Mouse (Mus musculus) hindbrain, embryonic 12.5 days (tissue): ENCODE measurements around the gene Mylpf. TPM values are rescaled to one million over a fixed set of nuclear protein-coding genes. Genes with fewer than 3 reads are reported as not detected.

Experiments
- ATAC-seq: fragments of 200-750 bp; cut with Nextera tagmentation; 2 replicates; pipeline ENCODE4 v1.8.0; 2017; ENCODE audit warnings: moderate TSS enrichment; ENCODE audit not compliant: low FRiP score
- H3K27ac ChIP-seq: fragments of 300-500 bp; sonication (generic); 2 replicates; pipeline ENCODE4 v1.5.1; 2016; ENCODE audit warnings: mild to moderate bottlenecking
- H3K27me3 ChIP-seq: fragments of 300-500 bp; sonication (generic); 2 replicates; pipeline ENCODE4 v1.6.1; 2016; ENCODE audit warnings: mild to moderate bottlenecking
- H3K36me3 ChIP-seq: fragments of 300-500 bp; sonication (generic); 2 replicates; pipeline ENCODE4 v1.6.1; 2016; ENCODE audit warnings: mild to moderate bottlenecking
- H3K4me1 ChIP-seq: fragments of 300-500 bp; sonication (generic); 2 replicates; pipeline ENCODE4 v1.6.1; 2016
- H3K4me2 ChIP-seq: fragments of 300-500 bp; sonication (generic); replicated peaks from 2 replicates; pipeline ENCODE4 v1.6.1; 2016; ENCODE audit warnings: mild to moderate bottlenecking
- H3K4me3 ChIP-seq: fragments of 300-500 bp; sonication (generic); 2 replicates; pipeline ENCODE4 v1.5.1; 2016; ENCODE audit warnings: mild to moderate bottlenecking
- H3K9ac ChIP-seq: fragments of 300-500 bp; sonication (generic); 2 replicates; pipeline ENCODE4 v1.6.1; 2016; ENCODE audit warnings: mild to moderate bottlenecking, moderate library complexity
- H3K9me3 ChIP-seq: fragments of 300-500 bp; sonication (generic); replicated peaks from 2 replicates; pipeline ENCODE4 v1.6.1; 2016; ENCODE audit warnings: mild to moderate bottlenecking
- WGBS: fragments of 180-500 bp; shearing (Covaris S2); methylation state at CpG from one replicate; pipeline ENCODE4 v1.1.7; 2016; 5-methylcytosine and 5-hydroxymethylcytosine counted together
- polyA plus RNA-seq: library from polyadenylated mRNA; unstranded; fragments of >200 nt; fragmentation: Nextera tagmentation; extraction: Ambion mirVana; gene quantifications from 2 replicates; pipeline ENCODE4 v1.2.1, GENCODE M21; 2016

Mylpf gene
- polyA plus RNA-seq, 1 experiment from 2014 or later, result 19.5 TPM

- 0 out of 2 replicates have a peak, but pooled peaks cover 4% of the 10 kb centered on the region for H3K4me1 ChIP-seq
- H3K9me3 ChIP-seq, result no peaks in the 10 kb centered on the region
- ATAC-seq, result no peak
- H3K36me3 ChIP-seq, result no peaks in the 10 kb centered on the region; the same call in 1 of the 2 replicates
- no peak overlapping the region for H3K9ac ChIP-seq
- H3K27ac ChIP-seq, result no peak overlapping the region
- H3K4me2 ChIP-seq, result no peak overlapping the region
- H3K27me3 ChIP-seq, result peaks cover 16% of the 10 kb centered on the region
- H3K4me3 ChIP-seq, result no peak overlapping the region
- 98% methylated on average over 4 of the region's 4 CpGs for WGBS
These were observed 10.0 kb downstream of the Mylpf start for GRCm38 (mm10) chr7:127218670-127219069.

GRCm38 (mm10) chr7:127220440-127220839 is 11.8 kb downstream of the Mylpf start:
- ATAC-seq, result no peak
- 84% methylated on average over 6 of the region's 6 CpGs for WGBS
- Histone ChIP-seq H3K4me1 (no peaks in the 10 kb centered on the region), H3K9me3 (no peaks in the 10 kb centered on the region), H3K27me3 (no peaks in the 10 kb centered on the region), H3K27ac (no peak overlapping the region), H3K9ac (no peak overlapping the region), H3K36me3 (no peaks in the 10 kb centered on the region; the same call in 1 of the 2 replicates), H3K4me2 (no peak overlapping the region), H3K4me3 (no peak overlapping the region)

- Histone ChIP-seq H3K27me3 (no peaks in the 10 kb centered on the region), H3K9me3 (no peaks in the 10 kb centered on the region), H3K4me3 (no peak overlapping the region), H3K27ac (no peak overlapping the region), H3K9ac (no peak overlapping the region), H3K36me3 (no peaks in the 10 kb centered on the region; the same call in 1 of the 2 replicates), H3K4me1 (no peaks in the 10 kb centered on the region), H3K4me2 (no peak overlapping the region)
- 95% methylated on average over 3 of the region's 3 CpGs for WGBS
- no peak for ATAC-seq
These were observed 14.4 kb downstream of the Mylpf start for GRCm38 (mm10) chr7:127223106-127223505.

GRCm38 (mm10) chr7:127223515-127224478 is 15.1 kb downstream of the Mylpf start:
- H3K36me3 ChIP-seq, result peaks cover under 1% of the 10 kb centered on the region
- no peaks in the 10 kb centered on the region for H3K27me3 ChIP-seq
- H3K4me3 ChIP-seq, result no peak overlapping the region
- H3K9me3 ChIP-seq, result no peaks in the 10 kb centered on the region
- H3K4me1 ChIP-seq, result no peaks in the 10 kb centered on the region
- no peak overlapping the region for H3K27ac ChIP-seq
- no peak overlapping the region for H3K4me2 ChIP-seq
- WGBS, result 82% methylated on average over 6 of the region's 6 CpGs
- H3K9ac ChIP-seq, result no peak overlapping the region
- no peak for ATAC-seq

GRCm38 (mm10) chr7:127224616-127225015 is 15.9 kb downstream of the Mylpf start:
- no peak for ATAC-seq

GRCm38 (mm10) chr7:127225147-127225995 is 16.7 kb downstream of the Mylpf start:
- no peaks in the 10 kb centered on the region for H3K9me3 ChIP-seq
- no peak for ATAC-seq
- H3K9ac ChIP-seq, result no peak overlapping the region
- H3K4me3 ChIP-seq, result no peak overlapping the region
- no peak overlapping the region for H3K4me2 ChIP-seq
- H3K36me3 ChIP-seq, result peaks cover 16% of the 10 kb centered on the region
- no peaks in the 10 kb centered on the region for H3K27me3 ChIP-seq
- WGBS, result 88% methylated on average over 11 of the region's 11 CpGs
- peaks cover 7% of the 10 kb centered on the region for H3K4me1 ChIP-seq
- no peak overlapping the region for H3K27ac ChIP-seq

More at GRCm38 (mm10) chr7:127224616-127225015, 15.9 kb downstream of the Mylpf start:
- H3K4me3 ChIP-seq, result no peak overlapping the region
- no peaks in the 10 kb centered on the region for H3K4me1 ChIP-seq
- H3K27me3 ChIP-seq, result no peaks in the 10 kb centered on the region
- peaks cover 9% of the 10 kb centered on the region for H3K36me3 ChIP-seq
- H3K4me2 ChIP-seq, result no peak overlapping the region
- WGBS, result 94% methylated on average over 6 of the region's 6 CpGs
- H3K9me3 ChIP-seq, result no peaks in the 10 kb centered on the region
- H3K27ac ChIP-seq, result no peak overlapping the region
- H3K9ac ChIP-seq, result no peak overlapping the region

- Histone ChIP-seq H3K4me2 (no peak overlapping the region), H3K27me3 (no peaks in the 10 kb centered on the region), H3K4me1 (peaks cover 20% of the 10 kb centered on the region), H3K27ac (no peak overlapping the region), H3K9ac (no peak overlapping the region), H3K36me3 (peaks cover 25% of the 10 kb centered on the region), H3K4me3 (no peak overlapping the region), H3K9me3 (no peaks in the 10 kb centered on the region)
- WGBS, result 69% methylated on average over 4 of the region's 4 CpGs
- ATAC-seq, result no peak
These were observed 20.1 kb downstream of the Mylpf start for GRCm38 (mm10) chr7:127228615-127229303.

- H3K9ac ChIP-seq, result peak overlapping the region; percentile 94
- H3K4me1 ChIP-seq, result peaks cover 31% of the 10 kb centered on the region
- no peaks in the 10 kb centered on the region for H3K27me3 ChIP-seq
- peak overlapping the region; percentile 57 for H3K4me2 ChIP-seq
- H3K9me3 ChIP-seq, result no peaks in the 10 kb centered on the region
- no peak for ATAC-seq
- peak overlapping the region; percentile 86 for H3K4me3 ChIP-seq
- no peak overlapping the region; the same call in 1 of the 2 replicates for H3K27ac ChIP-seq
- H3K36me3 ChIP-seq, result peaks cover 40% of the 10 kb centered on the region
- 77% methylated on average over 3 of the region's 3 CpGs for WGBS
These were observed 22.7 kb downstream of the Mylpf start for GRCm38 (mm10) chr7:127231376-127231775.

- Histone ChIP-seq H3K4me1 (peaks cover 31% of the 10 kb centered on the region), H3K4me2 (peak overlapping the region; percentile 57), H3K36me3 (peaks cover 47% of the 10 kb centered on the region), H3K9ac (peak overlapping the region; percentile 94), H3K4me3 (peak overlapping the region; percentile 86), H3K9me3 (no peaks in the 10 kb centered on the region), H3K27ac (peak overlapping the region; percentile 98), H3K27me3 (no peaks in the 10 kb centered on the region)
- no peak for ATAC-seq
- 6% methylated on average over 20 of the region's 20 CpGs for WGBS
These were observed 23.3 kb downstream of the Mylpf start for GRCm38 (mm10) chr7:127231826-127232621.

- Histone ChIP-seq H3K27me3 (no peaks in the 10 kb centered on the region), H3K9me3 (no peaks in the 10 kb centered on the region), H3K4me1 (peaks cover 31% of the 10 kb centered on the region), H3K9ac (peak within 1 kb of the TSS; percentile 94), H3K4me2 (peak within 1 kb of the TSS; percentile 57), H3K27ac (peak within 1 kb of the TSS; percentile 98), H3K36me3 (peaks cover 55% of the 10 kb centered on the region), H3K4me3 (peak within 1 kb of the TSS; percentile 86)
- peak; percentile 91 for ATAC-seq
- WGBS, result under 1% methylated on average over 64 of the region's 64 CpGs
These were observed 24.1 kb downstream of the Mylpf start, which contains the start of the genes Zfp553 and Sept1 for GRCm38 (mm10) chr7:127232622-127233367. Zfp553 (plus strand) TSS chr7:127233061. Sept1 (minus strand) TSS chr7:127233130.
